Mouse (Mus musculus) fibroblast of lung, adult 2 months (primary cell): ENCODE results near the gene Mab21l3.

Source experiments
- DNase-seq: peaks from one replicate; pipeline ENCODE4 v3.0.0-alpha.2; 2011; ENCODE audit warnings: low read depth

Mab21l3 gene

DNA sequence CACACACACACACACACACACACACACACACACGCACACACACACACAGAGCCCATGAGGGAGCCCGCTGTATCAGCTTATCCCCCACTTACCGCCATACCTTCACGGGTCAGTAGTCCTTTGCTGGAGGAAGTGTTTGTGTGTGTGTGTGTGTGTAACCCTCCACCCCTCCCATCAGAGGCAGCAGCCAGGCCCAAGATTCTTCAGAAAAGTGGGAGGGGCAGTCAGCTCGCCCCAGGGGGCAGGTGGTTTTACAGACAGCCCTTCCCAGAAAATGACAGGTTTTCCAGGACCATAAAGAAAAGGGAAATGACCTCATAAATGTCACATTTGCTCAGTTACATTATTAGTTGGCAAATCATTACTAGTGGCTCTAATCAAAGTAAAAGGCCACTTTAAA lies at the start of gene Mab21l3:
TSS of gene Mab21l3 (minus strand) at position 144 of the 400 bp plus-strand sequence.
- DNase-seq, result no peak

DNA sequence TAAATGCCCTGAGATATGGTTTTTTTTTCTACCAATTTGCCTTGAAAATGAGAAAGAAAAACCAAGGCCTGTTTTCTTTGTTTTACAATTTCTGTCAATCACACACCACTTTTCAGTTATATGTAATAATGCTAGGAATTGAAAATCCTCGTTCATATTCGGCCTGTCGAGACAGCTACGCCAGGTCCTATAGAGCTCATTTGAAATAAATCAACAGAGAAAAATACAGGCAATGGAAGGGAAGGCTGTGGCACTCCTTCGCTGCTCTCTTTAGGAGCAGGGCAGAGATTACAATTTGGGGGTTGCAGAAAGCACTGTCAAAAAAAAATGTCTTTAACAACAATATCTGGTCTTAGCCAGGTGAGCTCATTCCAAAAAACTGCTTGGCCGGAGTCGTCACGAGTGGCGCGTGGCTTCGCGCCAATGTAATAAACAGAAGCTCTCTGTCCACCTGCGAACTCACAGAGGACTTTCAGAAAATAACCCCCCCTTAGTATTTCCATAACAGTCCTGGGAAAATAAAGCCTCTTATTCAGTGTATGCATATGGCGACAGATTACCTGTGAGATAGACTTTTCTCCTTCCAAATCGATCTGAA lies 48.7 kb upstream of the Mab21l3 start:
- no peak for DNase-seq

DNA sequence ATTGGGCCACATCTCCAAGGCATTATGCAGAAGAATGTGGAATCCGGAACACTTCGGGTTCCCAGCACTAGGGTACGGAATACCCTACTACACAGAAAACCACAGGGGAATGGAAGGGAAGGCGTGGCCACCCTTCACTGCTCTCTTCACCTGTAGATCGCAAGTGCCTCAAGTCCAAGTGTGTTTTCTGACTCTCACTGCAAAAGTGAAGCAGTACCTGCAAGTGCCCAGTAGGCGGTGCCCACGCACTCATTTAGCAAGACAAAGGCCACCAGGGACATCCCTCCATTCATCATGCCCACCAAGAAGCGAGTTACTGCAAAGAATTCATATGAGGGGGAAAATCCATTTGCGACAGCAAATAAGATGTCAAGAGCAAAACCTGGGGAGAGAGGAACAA lies 48.1 kb upstream of the Mab21l3 start:
- peak; percentile 37 for DNase-seq

DNA sequence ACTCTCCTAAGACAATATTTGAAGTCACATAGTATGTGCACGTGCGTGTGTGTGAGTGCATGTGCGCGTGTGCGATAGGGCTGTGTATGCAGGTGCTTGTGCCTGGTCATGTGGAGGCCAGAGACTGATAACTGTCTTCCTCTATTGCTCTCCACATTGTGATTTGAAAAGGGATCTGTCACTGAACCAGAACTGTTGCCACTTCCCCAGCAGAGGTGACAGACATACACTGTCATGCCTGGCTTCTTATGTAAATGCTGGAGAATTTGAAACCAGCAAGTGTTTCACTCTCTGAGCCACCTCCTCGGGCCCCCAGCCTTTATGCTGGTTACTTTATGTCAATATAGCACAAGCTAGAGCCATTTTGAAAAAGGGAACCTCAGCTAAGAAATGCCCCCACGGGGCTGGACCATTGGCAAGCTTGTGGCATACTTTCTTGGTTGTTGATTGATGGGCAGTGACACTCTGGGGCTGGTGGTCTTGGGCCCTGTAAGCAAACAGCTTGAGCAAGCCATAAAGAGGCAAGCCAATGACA lies 46.7 kb upstream of the Mab21l3 start:
- DNase-seq, result no peak

DNA sequence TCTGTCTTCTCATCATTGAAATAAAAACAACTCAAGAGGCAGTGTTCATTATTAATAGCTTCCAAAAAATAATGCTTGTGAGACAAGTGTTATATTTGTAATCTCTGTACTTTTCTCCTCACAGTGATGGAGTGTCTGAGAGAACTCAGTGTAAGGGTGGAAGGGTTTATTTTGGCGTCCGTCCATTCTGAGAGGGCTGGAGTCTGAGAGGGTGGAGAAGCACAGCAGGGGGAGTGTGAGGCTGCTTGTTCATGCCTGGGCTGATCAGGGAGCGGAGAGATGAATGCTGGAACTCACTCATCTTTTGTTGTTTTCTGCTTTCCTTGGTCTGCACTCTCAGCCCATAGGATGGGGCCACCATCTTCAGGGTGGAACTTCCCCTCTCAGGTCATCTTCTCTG lies 36.8 kb upstream of the Mab21l3 start:
- DNase-seq, result peak; percentile 18

- no peak for DNase-seq
Measured at GRCm38 (mm10) chr3:101885041-101885440, 36.3 kb upstream of the Mab21l3 start.

DNA sequence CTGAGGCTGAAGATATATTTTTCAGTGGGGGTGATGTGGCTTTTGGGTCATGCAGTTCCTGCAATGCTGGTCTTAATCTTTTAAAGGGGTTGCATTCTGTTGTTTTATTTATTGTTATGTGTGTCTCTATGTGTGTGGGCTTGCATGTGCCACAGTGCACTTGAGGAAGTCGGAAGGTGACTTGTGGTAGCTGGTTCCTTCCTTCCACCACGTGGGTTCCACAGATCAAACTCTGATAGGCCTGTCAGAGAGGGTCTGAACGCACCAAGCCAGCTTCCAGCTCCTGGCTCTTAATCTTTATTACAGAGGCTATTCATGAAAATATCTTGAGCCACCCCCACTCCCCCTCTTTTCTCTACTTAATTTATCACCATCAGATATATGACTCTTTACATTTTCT lies 35.1 kb upstream of the Mab21l3 start:
- DNase-seq, result no peak

DNA sequence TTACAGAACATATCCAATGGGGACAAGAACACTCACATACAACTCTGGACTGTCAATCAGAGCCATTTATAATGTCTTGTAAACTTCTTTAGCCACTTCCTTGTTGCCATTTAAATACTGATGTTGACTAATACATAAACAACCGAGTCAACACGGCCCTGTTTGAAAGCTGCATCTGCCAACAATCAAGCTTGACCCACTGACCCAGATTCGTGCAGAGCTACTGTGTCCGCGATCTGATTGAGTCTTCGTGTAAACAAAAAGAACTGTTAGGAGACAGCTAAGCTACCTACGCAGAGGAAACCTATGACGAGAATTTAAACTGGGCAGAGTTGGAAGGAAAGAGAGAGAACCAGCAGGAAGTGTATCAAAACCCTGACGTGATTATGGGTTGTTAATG lies 33.0 kb upstream of the Mab21l3 start:
- DNase-seq, result no peak

DNA sequence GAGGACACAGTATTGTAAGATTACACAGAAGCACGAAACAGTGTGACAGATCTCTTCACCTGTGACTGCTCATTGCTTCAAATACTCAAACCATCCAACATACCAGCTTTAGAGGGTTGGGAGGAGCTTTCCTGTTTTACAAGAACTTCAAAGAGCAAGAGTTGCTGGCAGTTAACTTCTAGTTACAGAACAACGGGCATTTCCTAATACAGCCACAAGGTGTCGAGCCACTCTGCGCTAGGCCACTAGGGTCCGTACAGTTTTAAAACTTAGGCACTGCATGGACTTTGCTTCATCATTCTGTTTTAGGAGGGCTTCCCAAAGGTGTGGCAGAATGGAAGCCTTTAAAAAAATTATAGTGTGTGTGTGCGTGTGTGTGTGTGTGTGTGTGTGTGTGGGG lies 32.1 kb upstream of the Mab21l3 start:
- DNase-seq, result no peak

DNA sequence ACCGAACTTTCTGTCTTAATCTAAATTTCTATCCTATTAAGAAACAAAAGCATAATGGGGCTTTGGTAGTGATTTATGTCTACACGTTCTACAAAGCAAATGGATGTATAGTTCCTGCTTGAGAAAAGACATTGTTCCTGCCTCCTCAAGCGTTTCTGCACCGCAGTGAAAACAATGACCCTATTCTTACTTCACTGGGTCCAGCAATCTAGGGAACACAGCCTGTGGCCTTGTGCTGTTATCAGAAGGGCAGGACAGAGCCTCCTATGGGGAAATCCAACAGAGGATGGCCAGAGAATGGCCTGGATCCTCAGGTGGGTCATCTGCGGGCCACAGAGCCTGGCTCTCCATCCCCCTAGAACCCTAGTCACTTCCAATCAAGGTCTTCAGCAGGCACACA lies 29.4 kb upstream of the Mab21l3 start:
- no peak for DNase-seq

DNA sequence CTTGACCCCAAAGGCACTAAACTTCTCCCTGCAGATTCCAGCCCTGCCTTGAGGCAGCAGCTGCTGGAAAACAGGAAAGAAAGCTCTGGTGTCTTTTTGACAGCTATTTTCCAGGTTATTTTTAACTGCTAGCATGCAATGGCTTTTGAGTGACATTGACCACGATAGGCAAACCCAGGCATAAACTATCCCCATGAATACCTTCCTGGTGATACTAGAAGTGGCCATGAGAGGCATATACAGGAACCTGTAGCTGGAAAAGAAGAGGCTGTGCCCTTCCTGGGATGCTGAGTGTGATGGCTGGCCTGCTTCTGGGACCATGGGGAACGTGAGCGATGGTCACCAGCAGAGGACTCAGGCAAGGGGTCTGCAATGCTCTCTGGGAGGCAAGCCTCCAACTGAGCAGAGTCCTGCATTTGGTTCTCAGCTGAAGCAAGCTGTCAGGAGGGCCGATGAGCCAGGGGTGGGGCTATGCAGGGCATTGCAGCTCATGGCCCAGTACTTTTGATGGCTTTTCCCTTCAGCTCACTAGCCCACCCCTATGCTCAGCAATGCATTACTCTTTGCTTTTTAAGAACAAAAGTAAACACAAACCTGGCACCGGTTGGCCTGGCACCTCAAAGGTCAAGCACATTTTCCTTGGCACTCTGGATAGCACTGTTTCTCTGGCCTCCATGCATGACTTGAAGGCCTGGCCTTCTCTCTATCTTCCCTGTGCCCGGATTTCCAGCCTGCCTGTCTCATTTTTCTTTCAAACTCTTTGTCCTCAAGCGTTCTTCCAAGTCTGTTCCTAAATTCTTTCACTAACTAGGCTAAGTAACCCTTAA lies 27.9 kb upstream of the Mab21l3 start:
- DNase-seq, result no peak

GRCm38 (mm10) chr3:101875258-101875920 lies 26.6 kb upstream of the Mab21l3 start:
- no peak for DNase-seq

DNA sequence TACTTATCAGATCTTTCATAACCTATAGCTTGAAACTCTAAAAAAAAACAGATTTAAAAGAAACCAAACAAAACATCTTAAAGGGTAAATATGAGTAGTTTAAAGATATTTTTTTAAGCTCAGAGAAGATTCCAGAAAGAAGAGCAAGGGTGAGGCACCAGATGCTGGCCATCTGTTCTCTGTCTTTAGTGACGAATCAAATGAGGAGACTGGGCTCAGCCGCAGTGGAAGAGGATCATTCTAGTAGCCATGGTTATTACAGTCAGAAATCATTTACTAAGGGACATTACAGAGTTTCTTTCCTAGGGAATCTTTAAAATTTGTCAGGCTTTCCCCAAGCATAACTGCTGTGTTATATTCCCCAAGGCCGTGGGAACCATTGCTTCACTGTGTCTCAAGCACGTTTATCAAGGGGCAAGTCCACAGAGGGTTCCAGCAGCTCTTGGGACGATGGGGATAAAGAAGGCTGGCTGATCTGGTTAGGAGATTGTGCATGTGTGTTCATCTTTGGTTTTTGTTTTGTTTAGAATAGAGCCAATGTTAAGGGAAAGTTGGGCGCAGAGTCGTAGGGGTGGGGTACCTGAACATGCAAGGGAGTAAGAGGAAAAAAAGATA lies 24.4 kb upstream of the Mab21l3 start:
- no peak for DNase-seq

GRCm38 (mm10) chr3:101871951-101872350 lies 23.2 kb upstream of the Mab21l3 start:
- DNase-seq, result no peak

GRCm38 (mm10) chr3:101867001-101867421 lies 18.3 kb upstream of the Mab21l3 start:
- DNase-seq, result no peak

GRCm38 (mm10) chr3:101861856-101862255 lies 13.1 kb upstream of the Mab21l3 start:
- no peak for DNase-seq

DNA sequence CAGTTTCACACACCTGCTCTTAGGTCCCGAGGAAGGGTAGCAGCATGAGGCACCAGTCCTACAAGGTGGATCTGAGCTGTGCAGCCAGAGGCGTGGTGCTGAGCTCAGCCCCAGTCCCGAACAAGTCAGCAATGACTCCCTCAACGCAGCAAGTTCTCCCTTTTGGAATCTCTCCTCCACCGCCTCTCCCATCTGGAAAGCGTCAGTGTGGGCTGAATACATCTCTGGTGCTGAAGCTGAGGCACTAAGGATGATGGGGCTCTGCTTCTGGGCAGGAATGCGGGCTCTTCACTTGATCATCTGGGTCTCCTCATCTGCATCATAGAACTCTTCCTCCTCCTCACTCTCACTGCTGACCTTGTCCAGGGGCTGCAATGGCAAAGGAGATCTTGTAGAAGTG lies 11.4 kb upstream of the Mab21l3 start:
- DNase-seq, result no peak

GRCm38 (mm10) chr3:101859740-101860139 lies 11.0 kb upstream of the Mab21l3 start:
- DNase-seq, result no peak

- DNase-seq, result no peak
Measured at GRCm38 (mm10) chr3:101854075-101854474, 5.3 kb upstream of the Mab21l3 start.

DNA sequence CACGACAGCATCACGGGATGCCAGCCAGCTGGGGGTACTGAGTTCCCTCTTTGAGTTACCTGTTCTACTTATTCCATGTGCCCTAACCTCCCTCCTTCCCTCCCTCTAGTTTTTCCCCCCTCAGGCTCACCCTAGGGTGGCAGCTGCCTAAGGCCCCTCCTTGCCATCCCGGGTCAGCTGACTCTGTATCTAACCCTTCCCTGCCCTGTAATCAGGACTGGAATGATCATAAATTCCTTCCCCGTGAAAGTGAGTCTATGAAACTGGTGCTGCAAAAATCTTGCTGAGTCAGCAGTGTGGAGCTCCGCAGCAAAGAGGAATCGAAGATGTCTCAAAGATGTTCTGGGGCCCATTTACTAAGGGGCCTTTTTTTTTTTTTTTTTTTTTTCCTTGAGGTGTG lies 2.6 kb upstream of the Mab21l3 start:
- DNase-seq, result no peak

- no peak for DNase-seq
Measured at GRCm38 (mm10) chr3:101846096-101846495, 2.7 kb downstream of the Mab21l3 start.

- DNase-seq, result no peak
Measured at GRCm38 (mm10) chr3:101842372-101843094, 6.2 kb downstream of the Mab21l3 start.
